Mouse (Mus musculus): ENCODE results near the gene Cyb5d1. TPM values are rescaled to one million over a fixed set of nuclear protein-coding genes. Genes with fewer than 3 reads are reported as not detected.

Cyb5d1 gene
- polyA plus RNA-seq, 1 experiment, result 5.3 TPM

- WGBS, result 88% methylated on average over 16 of the region's 16 CpGs
- TF ChIP-seq CTCF (IDR thresholded peaks at IDR 0.05; ENCODE audit: extremely low read depth, insufficient read length, insufficient replicate concordance, low read depth, low read length) (no peak), POLR2A (IDR thresholded peaks at IDR 0.05; ENCODE audit: low read depth, low read length) (no peak)
Measured at GRCm38 (mm10) chr11:69373223-69373965, 22.0 kb downstream of the Cyb5d1 start.

GRCm38 (mm10) chr11:69372780-69373170 is 22.7 kb downstream of the Cyb5d1 start:
- Histone ChIP-seq H3K27ac (ENCODE audit: insufficient read depth, low read depth, low read length) (no peak overlapping the region), H3K4me1 (ENCODE audit: control insufficient read depth, insufficient read depth, insufficient read length, low read length) (peaks cover 20% of the 10 kb centered on the region), H3K27me3 (ENCODE audit: control insufficient read depth, insufficient read depth, low read length) (no peaks in the 10 kb centered on the region), H3K36me3 (ENCODE audit: control insufficient read depth, insufficient read depth, low read length) (0 out of 2 replicates have a peak, but pooled peaks cover 5% of the 10 kb centered on the region), H3K4me3 (ENCODE audit: low read depth, low read length) (no peak overlapping the region)
- 66% methylated on average over 3 of the region's 3 CpGs for WGBS
- TF ChIP-seq POLR2A (IDR thresholded peaks at IDR 0.05; ENCODE audit: low read depth, low read length), result no peak

More at GRCm38 (mm10) chr11:69373223-69373965, 22.0 kb downstream of the Cyb5d1 start:
- Histone ChIP-seq H3K27me3 (ENCODE audit: control insufficient read depth, insufficient read depth, low read length) (no peaks in the 10 kb centered on the region), H3K27ac (ENCODE audit: insufficient read depth, low read depth, low read length) (no peak overlapping the region), H3K36me3 (ENCODE audit: control insufficient read depth, insufficient read depth, low read length) (0 out of 2 replicates have a peak, but pooled peaks cover 5% of the 10 kb centered on the region), H3K4me3 (ENCODE audit: low read depth, low read length) (no peak overlapping the region), H3K4me1 (ENCODE audit: control insufficient read depth, insufficient read depth, insufficient read length, low read length) (peaks cover 16% of the 10 kb centered on the region)

GRCm38 (mm10) chr11:69372056-69372779 is 23.2 kb downstream of the Cyb5d1 start:
- 55% methylated on average over 12 of the region's 12 CpGs for WGBS
- Histone ChIP-seq H3K36me3 (ENCODE audit: control insufficient read depth, insufficient read depth, low read length) (0 out of 2 replicates have a peak, but pooled peaks cover 5% of the 10 kb centered on the region), H3K27ac (ENCODE audit: insufficient read depth, low read depth, low read length) (no peak overlapping the region; the same call in 1 of the 2 replicates), H3K27me3 (ENCODE audit: control insufficient read depth, insufficient read depth, low read length) (no peaks in the 10 kb centered on the region), H3K4me3 (ENCODE audit: low read depth, low read length) (no peak overlapping the region), H3K4me1 (ENCODE audit: control insufficient read depth, insufficient read depth, insufficient read length, low read length) (peaks cover 16% of the 10 kb centered on the region)
- TF ChIP-seq POLR2A (IDR thresholded peaks at IDR 0.05; ENCODE audit: low read depth, low read length) (no peak), CTCF (IDR thresholded peaks at IDR 0.05; ENCODE audit: extremely low read depth, insufficient read length, insufficient replicate concordance, low read depth, low read length) (no peak)

- Histone ChIP-seq H3K4me3 (ENCODE audit: low read depth, low read length) (no peak overlapping the region), H3K27me3 (ENCODE audit: control insufficient read depth, insufficient read depth, low read length) (no peaks in the 10 kb centered on the region), H3K27ac (ENCODE audit: insufficient read depth, low read depth, low read length) (no peak overlapping the region), H3K4me1 (ENCODE audit: control insufficient read depth, insufficient read depth, insufficient read length, low read length) (peaks cover 16% of the 10 kb centered on the region), H3K36me3 (ENCODE audit: control insufficient read depth, insufficient read depth, low read length) (0 out of 2 replicates have a peak, but pooled peaks cover 5% of the 10 kb centered on the region)
- WGBS, result 86% methylated on average over 12 of the region's 12 CpGs
- TF ChIP-seq CTCF (IDR thresholded peaks at IDR 0.05; ENCODE audit: extremely low read depth, insufficient read length, insufficient replicate concordance, low read depth, low read length) (no peak), POLR2A (IDR thresholded peaks at IDR 0.05; ENCODE audit: low read depth, low read length) (no peak)
Measured at GRCm38 (mm10) chr11:69371601-69372000, 23.8 kb downstream of the Cyb5d1 start.

GRCm38 (mm10) chr11:69370817-69371215 is 24.6 kb downstream of the Cyb5d1 start:
- peak overlapping the region; percentile 17; the same call in 1 of the 2 replicates for H3K27ac ChIP-seq (ENCODE audit: insufficient read depth, low read depth, low read length)
- WGBS, result 34% methylated on average over 9 of the region's 9 CpGs
- peaks cover 21% of the 10 kb centered on the region for H3K4me1 ChIP-seq (ENCODE audit: control insufficient read depth, insufficient read depth, insufficient read length, low read length)
- 0 out of 2 replicates have a peak, but pooled peaks cover 5% of the 10 kb centered on the region for H3K36me3 ChIP-seq (ENCODE audit: control insufficient read depth, insufficient read depth, low read length)
- H3K4me3 ChIP-seq (ENCODE audit: low read depth, low read length), result no peak overlapping the region
- TF ChIP-seq CTCF (IDR thresholded peaks at IDR 0.05; ENCODE audit: extremely low read depth, insufficient read length, insufficient replicate concordance, low read depth, low read length) (no peak), POLR2A (IDR thresholded peaks at IDR 0.05; ENCODE audit: low read depth, low read length) (no peak)
- H3K27me3 ChIP-seq (ENCODE audit: control insufficient read depth, insufficient read depth, low read length), result no peaks in the 10 kb centered on the region

GRCm38 (mm10) chr11:69369990-69370816 is 25.2 kb downstream of the Cyb5d1 start:
- TF ChIP-seq CTCF (IDR thresholded peaks at IDR 0.05; ENCODE audit: extremely low read depth, insufficient read length, insufficient replicate concordance, low read depth, low read length) (no peak), POLR2A (IDR thresholded peaks at IDR 0.05; ENCODE audit: low read depth, low read length) (no peak)
- Histone ChIP-seq H3K4me3 (ENCODE audit: low read depth, low read length) (no peak overlapping the region), H3K4me1 (ENCODE audit: control insufficient read depth, insufficient read depth, insufficient read length, low read length) (peaks cover 25% of the 10 kb centered on the region), H3K27me3 (ENCODE audit: control insufficient read depth, insufficient read depth, low read length) (no peaks in the 10 kb centered on the region), H3K36me3 (ENCODE audit: control insufficient read depth, insufficient read depth, low read length) (0 out of 2 replicates have a peak, but pooled peaks cover 3% of the 10 kb centered on the region), H3K27ac (ENCODE audit: insufficient read depth, low read depth, low read length) (peak overlapping the region; percentile 17; the same call in 1 of the 2 replicates)
- 46% methylated on average over 2 of the region's 2 CpGs for WGBS
